In genomic region chr9:72275979-72276500, GRCm38 (mm10) we compare ENCODE assay signal across 8 mouse cellular contexts. TPM values are rescaled to one million over a fixed set of nuclear protein-coding genes. Genes with fewer than 3 reads are reported as not detected.
DNase-seq lines count a peak whose midpoint lies in the region; ATAC-seq and TF ChIP-seq lines count a peak whose summit lies in the region.

No protein-coding gene starts in this region.

- no peak for TF ChIP-seq POLR2A in cerebellum, adult 2 months (IDR thresholded peaks at IDR 0.05; ENCODE audit: borderline replicate concordance, insufficient read depth, low read length)
- no peak for TF ChIP-seq POLR2A in spleen, adult 2 months (IDR thresholded peaks at IDR 0.05; ENCODE audit: low read depth, low read length)

- peak overlapping the region; percentile 94; the same call in 1 of the 2 replicates for H3K9ac ChIP-seq in heart, embryonic 15.5 days
- H3K9ac ChIP-seq in liver, embryonic 14.5 days (replicated peaks): peak overlapping the region; percentile 92

- TF ChIP-seq CTCF in cerebellum, adult 2 months (IDR thresholded peaks at IDR 0.05; ENCODE audit: borderline replicate concordance, insufficient read depth, low read depth, low read length): no peak
- no peak for TF ChIP-seq CTCF in spleen, adult 2 months (IDR thresholded peaks at IDR 0.05; ENCODE audit: extremely low read depth, insufficient read depth, insufficient read length, insufficient replicate concordance)
- no peak for TF ChIP-seq CTCF in liver, embryonic 14.5 days (IDR thresholded peaks at IDR 0.05; ENCODE audit: low read depth)

- H3K4me3 ChIP-seq in cerebellum, adult 2 months (replicated peaks; ENCODE audit: insufficient read depth, low read depth, low read length): peak overlapping the region; percentile 97
- peak overlapping the region; percentile 15; the same call in 1 of the 2 replicates for H3K4me3 ChIP-seq in spleen, adult 2 months (ENCODE audit: extremely low read depth, insufficient read depth, insufficient read length)
- H3K4me3 ChIP-seq in heart, embryonic 15.5 days: peak overlapping the region; percentile 60
- H3K4me3 ChIP-seq in liver, embryonic 14.5 days (ENCODE audit: insufficient read depth in 1 of 2, low read depth in 2 of 2, low read length in 2 of 2): peak overlapping the region; percentile 84 to 97

- TF ChIP-seq EP300 in liver, embryonic 14.5 days (IDR thresholded peaks at IDR 0.05; ENCODE audit: low read depth): no peak

- H3K27me3 ChIP-seq in cerebellum, adult 2 months (ENCODE audit: control insufficient read depth, insufficient read depth, low read length): no peaks in the 10 kb centered on the region
- H3K27me3 ChIP-seq in spleen, adult 2 months (ENCODE audit: control insufficient read depth, insufficient read depth, low read length): no peaks in the 10 kb centered on the region
- no peaks in the 10 kb centered on the region for H3K27me3 ChIP-seq in heart, embryonic 15.5 days
- H3K27me3 ChIP-seq in liver, embryonic 14.5 days (ENCODE audit: control insufficient read depth, insufficient read depth, low read length): no peaks in the 10 kb centered on the region

- peak overlapping the region; percentile 85 for H3K4me2 ChIP-seq in heart, embryonic 15.5 days
- peak overlapping the region; percentile 92 for H3K4me2 ChIP-seq in liver, embryonic 14.5 days (ENCODE audit: low read depth)

- no peaks in the 10 kb centered on the region for H3K9me3 ChIP-seq in heart, embryonic 15.5 days (replicated peaks)
- H3K9me3 ChIP-seq in liver, embryonic 14.5 days (ENCODE audit: control insufficient read depth, low read length): no peaks in the 10 kb centered on the region; the same call in 1 of the 2 replicates

- peak; percentile 18 to 42 for DNase-seq in cerebellum, adult 2 months
- DNase-seq in cerebellum, adult 11 months: no peak
- DNase-seq in spleen, adult 2 months (ENCODE audit: low read depth in 1 of 2, low spot score in 2 of 2): no peak
- no peak for DNase-seq in spleen, postnatal 36 days (ENCODE audit: low spot score in 2 of 2)
- DNase-seq in liver, embryonic 14.5 days (ENCODE audit: low read depth in 3 of 3, low spot score in 3 of 3): peak; percentile 24 to 50 (median 49)
- peak; percentile 42 for DNase-seq in thymus, postnatal 25 days
- DNase-seq in urinary bladder, adult 18-20 months (ENCODE audit: low spot score in 2 of 2): no peak

- WGBS in cerebellum, adult 2 months: 11% methylated on average over 8 of the region's 8 CpGs
- 61% methylated on average over 8 of the region's 8 CpGs for WGBS in spleen, adult 2 months
- 27% methylated on average over 8 of the region's 8 CpGs for WGBS in heart, embryonic 15.5 days
- 34% methylated on average over 8 of the region's 8 CpGs for WGBS in liver, embryonic 14.5 days (ENCODE audit: insufficient replicate concordance)

- peak overlapping the region; percentile 46; the same call in 1 of the 2 replicates for H3K27ac ChIP-seq in cerebellum, adult 2 months (ENCODE audit: insufficient read depth, low read length)
- no peak overlapping the region for H3K27ac ChIP-seq in spleen, adult 2 months (ENCODE audit: insufficient read depth, low read length)
- peak overlapping the region; percentile 95 for H3K27ac ChIP-seq in heart, embryonic 15.5 days
- H3K27ac ChIP-seq in liver, embryonic 14.5 days: peak overlapping the region; percentile 84

- no peak for ATAC-seq in heart, embryonic 15.5 days (replicated peaks; ENCODE audit: insufficient number of reproducible peaks, insufficient read depth, low FRiP score, low read depth)
- ATAC-seq in liver, embryonic 14.5 days (ENCODE audit: insufficient read depth): no peak

- H3K4me1 ChIP-seq in cerebellum, adult 2 months (ENCODE audit: control insufficient read depth, insufficient read depth, low read length): no peaks in the 10 kb centered on the region; the same call in 1 of the 2 replicates
- peaks cover 6% of the 10 kb centered on the region; the same call in 1 of the 2 replicates for H3K4me1 ChIP-seq in spleen, adult 2 months (ENCODE audit: control insufficient read depth, insufficient read depth, insufficient read length)
- peaks cover 13% of the 10 kb centered on the region for H3K4me1 ChIP-seq in heart, embryonic 15.5 days (replicated peaks)
- H3K4me1 ChIP-seq in liver, embryonic 14.5 days (replicated peaks; ENCODE audit: control insufficient read depth in 2 of 2, insufficient read depth in 2 of 2, low read length in 1 of 2): peaks cover 0 to 10% of the 10 kb centered on the region in 2 experiments; a peak in 2 of 4 replicates

- H3K36me3 ChIP-seq in spleen, adult 2 months (ENCODE audit: control insufficient read depth, insufficient read depth, low read length): no peaks in the 10 kb centered on the region
- no peaks in the 10 kb centered on the region for H3K36me3 ChIP-seq in heart, embryonic 15.5 days
- no peaks in the 10 kb centered on the region for H3K36me3 ChIP-seq in liver, embryonic 14.5 days (replicated peaks; ENCODE audit: control insufficient read depth, insufficient read depth, low read depth)

RNA-seq across cellular contexts. Expression of gene Zfp280d, which starts 1.4 kb away (rescaled TPM):
- 54.0 and 59.0 TPM in 2 replicates for polyA plus RNA-seq in cerebellum, adult 2 months (2012; rRNA removed)
- 5.6 and 6.8 TPM in 2 replicates for polyA plus RNA-seq in spleen, adult 2 months (2012; rRNA removed)
- 21.3 and 24.7 TPM in 2 replicates for polyA plus RNA-seq in heart, embryonic 15.5 days (2015; fragmentation: Nextera tagmentation; extraction: Ambion mirVana)
- 10.4 and 14.5 TPM in 2 replicates for polyA plus RNA-seq in liver, embryonic 14.5 days (2012; rRNA removed)
- 11.0 and 12.5 TPM in 2 replicates for polyA plus RNA-seq in liver, embryonic 14.5 days (2014; fragmentation: Nextera tagmentation; extraction: Ambion mirVana)

Comparison
In these comparisons a context has a peak if more than half of its experiments do, and no peak if none do; other contexts are left out.
1. DNase-seq: peak in cerebellum, adult 2 months (2 of 2), liver, embryonic 14.5 days (3 of 3) and thymus, postnatal 25 days (single experiment); none in cerebellum, adult 11 months (single experiment), spleen, adult 2 months (0 of 2), spleen, postnatal 36 days (0 of 2) and urinary bladder, adult 18-20 months (0 of 2).
2. H3K4me3 ChIP-seq: peak in every context shown above with its lines; median percentile 97 in cerebellum, adult 2 months; 90 in liver, embryonic 14.5 days; 60 in heart, embryonic 15.5 days; 15 in spleen, adult 2 months.